Mouse (Mus musculus): ENCODE data around the gene Galnt6. TPM values are rescaled to one million over a fixed set of nuclear protein-coding genes. Genes with fewer than 3 reads are reported as not detected.
A peak's percentile ranks its signal among the peaks of the same experiment; 100 is the strongest.

The Galnt6 gene
- polyA plus RNA-seq, 1 experiment from 2014 or later = 3.0 TPM

DNA sequence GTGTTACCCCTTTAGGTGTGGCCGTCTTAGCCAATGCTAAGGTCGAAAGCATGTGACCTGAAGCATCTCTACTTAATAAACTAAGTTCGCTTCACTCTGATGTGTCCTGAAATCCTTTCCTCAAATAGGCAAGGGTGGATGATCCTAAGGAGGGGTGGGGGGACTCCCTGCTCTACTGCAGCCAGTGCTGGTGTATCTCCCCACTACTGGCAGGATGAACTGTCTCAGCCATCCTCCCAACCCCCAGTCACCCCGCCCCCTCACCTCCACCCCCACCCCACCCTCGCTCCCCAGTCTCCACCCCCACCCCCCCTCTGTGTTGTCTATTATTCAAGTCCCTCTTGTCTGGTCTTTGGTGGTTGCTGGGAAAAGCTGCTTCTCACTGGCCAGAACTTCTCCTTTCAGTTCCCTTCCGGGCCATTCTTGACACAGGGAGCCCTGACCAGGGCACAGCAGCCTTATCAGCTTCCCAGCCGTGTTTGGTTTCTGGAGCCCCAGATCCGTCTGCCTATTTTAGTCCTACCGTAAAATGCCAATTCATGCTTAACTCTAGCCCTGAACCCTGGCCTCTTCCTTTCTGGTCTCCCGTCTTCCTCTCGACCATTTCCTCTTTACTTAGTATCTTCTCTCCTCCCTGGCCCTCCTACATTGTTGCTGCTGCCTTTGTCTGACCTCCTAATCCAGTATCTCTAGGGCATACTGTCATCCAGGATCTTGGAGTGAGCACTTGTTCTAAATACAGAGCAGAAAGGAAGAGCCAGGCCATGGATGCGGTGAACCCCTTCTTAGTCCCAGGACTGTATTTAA lies 55.4 kb downstream of the Galnt6 start:
- Histone ChIP-seq H3K27me3 (ENCODE audit: control insufficient read depth, insufficient read depth, low read length) (no peaks in the 10 kb centered on the region), H3K4me1 (ENCODE audit: control insufficient read depth, insufficient read depth, low read length) (0 out of 2 replicates have a peak, but pooled peaks cover 8% of the 10 kb centered on the region), H3K4me2 (replicated peaks; ENCODE audit: low read depth, low read length) (no peak overlapping the region), H3K4me3 (ENCODE audit: low read depth, low read length) (no peak overlapping the region), H3K9ac (replicated peaks; ENCODE audit: low read depth, low read length) (no peak overlapping the region), H3K27ac (ENCODE audit: low read length) (no peak overlapping the region), H3K9me3 (ENCODE audit: control insufficient read depth, low read depth, low read length) (no peaks in the 10 kb centered on the region), H3K36me3 (ENCODE audit: control insufficient read depth, insufficient read depth, low read length) (no peaks in the 10 kb centered on the region)
- WGBS = 49% methylated on average over 12 of the region's 12 CpGs
- ATAC-seq (ENCODE audit: insufficient number of reproducible peaks, insufficient read depth, low FRiP score, low read depth) = peak; percentile 47; the same call in 1 of the 2 replicates

- Histone ChIP-seq H3K9ac (replicated peaks; ENCODE audit: low read depth, low read length) (no peak overlapping the region), H3K36me3 (ENCODE audit: control insufficient read depth, insufficient read depth, low read length) (no peaks in the 10 kb centered on the region), H3K4me2 (replicated peaks; ENCODE audit: low read depth, low read length) (no peak overlapping the region), H3K27ac (ENCODE audit: low read length) (no peak overlapping the region), H3K4me1 (ENCODE audit: control insufficient read depth, insufficient read depth, low read length) (peaks cover 22% of the 10 kb centered on the region; the same call in 1 of the 2 replicates), H3K27me3 (ENCODE audit: control insufficient read depth, insufficient read depth, low read length) (no peaks in the 10 kb centered on the region), H3K9me3 (ENCODE audit: control insufficient read depth, low read depth, low read length) (no peaks in the 10 kb centered on the region), H3K4me3 (ENCODE audit: low read depth, low read length) (no peak overlapping the region)
- WGBS = 70% methylated on average over 5 of the region's 5 CpGs
- ATAC-seq (ENCODE audit: insufficient number of reproducible peaks, insufficient read depth, low FRiP score, low read depth) = no peak
Observed at GRCm38 (mm10) chr15:100670833-100671232, 58.3 kb downstream of the Galnt6 start.

GRCm38 (mm10) chr15:100670004-100670403 lies 59.2 kb downstream of the Galnt6 start:
- Histone ChIP-seq H3K27ac (ENCODE audit: low read length) (no peak overlapping the region), H3K9me3 (ENCODE audit: control insufficient read depth, low read depth, low read length) (no peaks in the 10 kb centered on the region), H3K4me3 (ENCODE audit: low read depth, low read length) (no peak overlapping the region), H3K4me2 (replicated peaks; ENCODE audit: low read depth, low read length) (no peak overlapping the region), H3K36me3 (ENCODE audit: control insufficient read depth, insufficient read depth, low read length) (no peaks in the 10 kb centered on the region), H3K9ac (replicated peaks; ENCODE audit: low read depth, low read length) (no peak overlapping the region), H3K4me1 (ENCODE audit: control insufficient read depth, insufficient read depth, low read length) (peaks cover 25% of the 10 kb centered on the region; the same call in 1 of the 2 replicates), H3K27me3 (ENCODE audit: control insufficient read depth, insufficient read depth, low read length) (no peaks in the 10 kb centered on the region)
- ATAC-seq (ENCODE audit: insufficient number of reproducible peaks, insufficient read depth, low FRiP score, low read depth) = no peak
- WGBS = 81% methylated on average over 8 of the region's 8 CpGs

DNA sequence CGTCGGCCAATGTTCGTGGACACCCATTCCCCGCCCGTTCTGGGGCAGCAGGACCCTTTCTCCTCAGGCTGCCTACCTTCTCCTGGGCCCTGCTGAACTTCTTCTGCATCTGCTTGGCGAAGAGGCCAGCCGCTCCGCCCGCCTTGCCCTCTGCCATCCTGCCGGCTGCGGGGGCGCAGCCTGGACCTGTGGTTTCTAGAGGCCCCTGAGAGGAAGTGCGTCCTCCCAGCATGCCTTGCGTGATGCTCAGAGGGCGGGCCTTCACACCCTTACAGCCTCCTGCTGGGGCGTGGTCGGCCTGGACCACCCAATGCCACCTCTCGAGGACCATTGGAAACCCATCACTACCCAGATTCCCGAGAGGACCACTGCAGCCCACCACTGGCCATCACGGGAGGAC lies 59.8 kb downstream of the Galnt6 start, which contains the start of gene Bin2:
Gene Bin2, minus strand, starts transcription at position 217 of the 400 bp plus-strand sequence.
- Histone ChIP-seq H3K4me2 (replicated peaks; ENCODE audit: low read depth, low read length) (no peak within 1 kb of the TSS), H3K27ac (ENCODE audit: low read length) (no peak within 1 kb of the TSS), H3K4me3 (ENCODE audit: low read depth, low read length) (no peak within 1 kb of the TSS), H3K27me3 (ENCODE audit: control insufficient read depth, insufficient read depth, low read length) (no peaks in the 10 kb centered on the region), H3K4me1 (ENCODE audit: control insufficient read depth, insufficient read depth, low read length) (peaks cover 25% of the 10 kb centered on the region; the same call in 1 of the 2 replicates), H3K36me3 (ENCODE audit: control insufficient read depth, insufficient read depth, low read length) (no peaks in the 10 kb centered on the region), H3K9me3 (ENCODE audit: control insufficient read depth, low read depth, low read length) (no peaks in the 10 kb centered on the region), H3K9ac (replicated peaks; ENCODE audit: low read depth, low read length) (no peak within 1 kb of the TSS)
- WGBS = 84% methylated on average over 20 of the region's 20 CpGs
- no peak for ATAC-seq (ENCODE audit: insufficient number of reproducible peaks, insufficient read depth, low FRiP score, low read depth)

- H3K4me1 ChIP-seq (ENCODE audit: control insufficient read depth, insufficient read depth, low read length) = peaks cover 19% of the 10 kb centered on the region; the same call in 1 of the 2 replicates
- no peak overlapping the region for H3K4me2 ChIP-seq (replicated peaks; ENCODE audit: low read depth, low read length)
- H3K9ac ChIP-seq (replicated peaks; ENCODE audit: low read depth, low read length) = no peak overlapping the region
- H3K27ac ChIP-seq (ENCODE audit: low read length) = no peak overlapping the region
- no peaks in the 10 kb centered on the region for H3K27me3 ChIP-seq (ENCODE audit: control insufficient read depth, insufficient read depth, low read length)
- H3K4me3 ChIP-seq (ENCODE audit: low read depth, low read length) = no peak overlapping the region
- no peaks in the 10 kb centered on the region for H3K36me3 ChIP-seq (ENCODE audit: control insufficient read depth, insufficient read depth, low read length)
- H3K9me3 ChIP-seq (ENCODE audit: control insufficient read depth, low read depth, low read length) = no peaks in the 10 kb centered on the region
- ATAC-seq (ENCODE audit: insufficient number of reproducible peaks, insufficient read depth, low FRiP score, low read depth) = no peak
- WGBS = 77% methylated on average over 5 of the region's 5 CpGs
Observed at GRCm38 (mm10) chr15:100667871-100668545, 61.2 kb downstream of the Galnt6 start.

GRCm38 (mm10) chr15:100667420-100667819 lies 61.8 kb downstream of the Galnt6 start:
- Histone ChIP-seq H3K4me1 (ENCODE audit: control insufficient read depth, insufficient read depth, low read length) (peaks cover 19% of the 10 kb centered on the region; the same call in 1 of the 2 replicates), H3K27me3 (ENCODE audit: control insufficient read depth, insufficient read depth, low read length) (no peaks in the 10 kb centered on the region), H3K9ac (replicated peaks; ENCODE audit: low read depth, low read length) (no peak overlapping the region), H3K27ac (ENCODE audit: low read length) (peak overlapping the region; percentile 7; the same call in 1 of the 2 replicates), H3K4me3 (ENCODE audit: low read depth, low read length) (no peak overlapping the region), H3K9me3 (ENCODE audit: control insufficient read depth, low read depth, low read length) (no peaks in the 10 kb centered on the region), H3K36me3 (ENCODE audit: control insufficient read depth, insufficient read depth, low read length) (no peaks in the 10 kb centered on the region), H3K4me2 (replicated peaks; ENCODE audit: low read depth, low read length) (no peak overlapping the region)
- ATAC-seq (ENCODE audit: insufficient number of reproducible peaks, insufficient read depth, low FRiP score, low read depth) = no peak
- WGBS = 51% methylated on average over 6 of the region's 6 CpGs

GRCm38 (mm10) chr15:100666851-100667250 lies 62.3 kb downstream of the Galnt6 start:
- Histone ChIP-seq H3K36me3 (ENCODE audit: control insufficient read depth, insufficient read depth, low read length) (no peaks in the 10 kb centered on the region), H3K27me3 (ENCODE audit: control insufficient read depth, insufficient read depth, low read length) (no peaks in the 10 kb centered on the region), H3K4me1 (ENCODE audit: control insufficient read depth, insufficient read depth, low read length) (peaks cover 19% of the 10 kb centered on the region; the same call in 1 of the 2 replicates), H3K9ac (replicated peaks; ENCODE audit: low read depth, low read length) (no peak overlapping the region), H3K4me3 (ENCODE audit: low read depth, low read length) (no peak overlapping the region), H3K9me3 (ENCODE audit: control insufficient read depth, low read depth, low read length) (no peaks in the 10 kb centered on the region), H3K4me2 (replicated peaks; ENCODE audit: low read depth, low read length) (no peak overlapping the region), H3K27ac (ENCODE audit: low read length) (peak overlapping the region; percentile 7; the same call in 1 of the 2 replicates)
- ATAC-seq (ENCODE audit: insufficient number of reproducible peaks, insufficient read depth, low FRiP score, low read depth) = no peak
- 16% methylated on average over 12 of the region's 12 CpGs for WGBS

DNA sequence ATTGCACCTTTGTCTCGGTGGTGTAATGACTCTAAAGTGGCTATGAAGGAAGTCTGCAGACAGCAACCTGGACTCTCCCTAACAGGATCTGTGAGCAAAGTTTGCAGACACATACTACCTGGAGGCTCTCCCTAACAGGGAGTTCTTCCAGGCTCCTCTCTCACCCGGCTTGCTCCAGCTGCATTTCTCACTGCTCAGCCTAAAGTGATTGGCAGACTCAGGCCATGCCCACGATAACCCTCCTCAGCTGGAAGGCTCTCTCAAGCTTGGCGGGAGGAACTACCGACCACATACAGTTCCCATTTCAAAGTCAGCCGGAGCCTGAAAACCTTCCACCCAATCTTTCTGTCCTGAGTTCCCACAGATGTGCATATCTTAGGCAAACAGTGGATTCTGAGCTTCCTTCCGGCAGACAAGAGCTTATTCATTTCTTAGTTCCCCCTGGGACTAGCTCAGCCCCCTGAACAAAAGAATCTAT lies 62.9 kb downstream of the Galnt6 start:
- no peak for ATAC-seq (ENCODE audit: insufficient number of reproducible peaks, insufficient read depth, low FRiP score, low read depth)

More for the DNA sequence above, 62.9 kb downstream of the Galnt6 start:
- 6% methylated on average over 7 of the region's 7 CpGs for WGBS
- H3K4me2 ChIP-seq (replicated peaks; ENCODE audit: low read depth, low read length) = no peak overlapping the region
- no peaks in the 10 kb centered on the region for H3K9me3 ChIP-seq (ENCODE audit: control insufficient read depth, low read depth, low read length)
- H3K36me3 ChIP-seq (ENCODE audit: control insufficient read depth, insufficient read depth, low read length) = no peaks in the 10 kb centered on the region
- no peak overlapping the region; the same call in 1 of the 2 replicates for H3K27ac ChIP-seq (ENCODE audit: low read length)
- H3K4me3 ChIP-seq (ENCODE audit: low read depth, low read length) = no peak overlapping the region
- H3K9ac ChIP-seq (replicated peaks; ENCODE audit: low read depth, low read length) = no peak overlapping the region
- H3K4me1 ChIP-seq (ENCODE audit: control insufficient read depth, insufficient read depth, low read length) = peaks cover 19% of the 10 kb centered on the region; the same call in 1 of the 2 replicates
- no peaks in the 10 kb centered on the region for H3K27me3 ChIP-seq (ENCODE audit: control insufficient read depth, insufficient read depth, low read length)
